ENCODE assay signal across 7 mouse cellular contexts in the genomic region with DNA sequence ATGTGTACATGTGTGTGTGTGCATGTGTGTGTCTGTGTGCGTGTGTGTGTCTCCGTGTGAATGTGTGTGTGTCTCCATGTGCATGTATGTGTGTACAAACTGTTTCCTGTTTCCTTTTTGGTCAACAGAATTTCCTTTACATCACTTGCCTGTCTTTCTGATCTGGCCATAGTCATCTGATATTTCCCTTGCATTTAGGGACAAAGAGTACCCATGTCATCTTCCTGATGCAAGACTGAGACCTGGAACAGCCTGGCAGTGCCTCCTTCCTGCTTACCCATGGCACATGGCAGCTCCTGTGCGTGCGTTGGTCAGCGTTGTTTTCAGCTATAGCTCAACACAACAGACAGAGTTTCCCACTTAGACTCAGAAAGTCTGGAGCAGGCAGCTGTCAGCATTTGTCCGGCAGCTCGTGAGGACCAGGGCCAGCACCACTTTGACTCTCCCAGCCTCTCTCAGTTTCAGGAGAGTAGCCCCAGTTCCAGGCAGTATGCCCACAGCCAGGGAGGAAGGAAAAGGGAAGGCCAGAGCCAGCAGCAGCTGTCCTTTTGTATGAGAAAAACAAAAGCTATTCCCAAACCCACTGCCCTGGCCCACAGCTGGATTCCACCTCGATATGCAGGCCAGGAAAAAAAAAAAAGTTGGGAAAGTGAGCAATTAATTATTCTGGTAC. TPM values are rescaled to one million over a fixed set of nuclear protein-coding genes. Genes with fewer than 3 reads are reported as not detected.
DNase-seq lines count a peak whose midpoint lies in the region; ATAC-seq and TF ChIP-seq lines count a peak whose summit lies in the region.

No protein-coding gene starts in this region.

- WGBS in liver, adult 2 months = 80% methylated on average over 8 of the region's 8 CpGs
- 61% methylated on average over 8 of the region's 8 CpGs for WGBS in liver, embryonic 12.5 days (ENCODE audit: insufficient replicate concordance)
- WGBS in embryonic facial prominence, embryonic 15.5 days = 60% methylated on average over 8 of the region's 8 CpGs
- WGBS in heart, embryonic 16.5 days = 49% methylated on average over 8 of the region's 8 CpGs
- WGBS in stomach, embryonic 15.5 days = 56% methylated on average over 8 of the region's 8 CpGs

- TF ChIP-seq POLR2A in liver, adult 2 months (IDR thresholded peaks at IDR 0.05; ENCODE audit: extremely low read depth, insufficient read depth, low read length) = no peak

- ATAC-seq in liver, embryonic 12.5 days = no peak
- ATAC-seq in embryonic facial prominence, embryonic 15.5 days (ENCODE audit: insufficient number of reproducible peaks, low FRiP score, low TSS enrichment, low read depth) = no peak
- ATAC-seq in heart, embryonic 16.5 days (replicated peaks; ENCODE audit: extremely low read depth, insufficient read depth, low FRiP score) = peak; percentile 52; the same call in 1 of the 2 replicates
- ATAC-seq in stomach, embryonic 15.5 days (ENCODE audit: insufficient read depth, low FRiP score, low read depth) = no peak

- H3K27me3 ChIP-seq in liver, adult 2 months (ENCODE audit: control insufficient read depth, insufficient read depth, low read length) = no peaks in the 10 kb centered on the region
- H3K27me3 ChIP-seq in liver, embryonic 12.5 days (replicated peaks) = peaks cover 22% of the 10 kb centered on the region
- H3K27me3 ChIP-seq in embryonic facial prominence, embryonic 15.5 days = no peaks in the 10 kb centered on the region
- no peaks in the 10 kb centered on the region for H3K27me3 ChIP-seq in heart, embryonic 16.5 days (ENCODE audit: control insufficient read depth, insufficient read depth, low read length)
- H3K27me3 ChIP-seq in stomach, embryonic 15.5 days (replicated peaks) = no peaks in the 10 kb centered on the region

- peak overlapping the region; percentile 17; the same call in 1 of the 2 replicates for H3K27ac ChIP-seq in liver, adult 2 months (replicated peaks; ENCODE audit: insufficient read depth, low read depth, low read length)
- no peak overlapping the region for H3K27ac ChIP-seq in liver, embryonic 12.5 days
- H3K27ac ChIP-seq in embryonic facial prominence, embryonic 15.5 days (replicated peaks) = peak overlapping the region; percentile 71
- peak overlapping the region; percentile 77 for H3K27ac ChIP-seq in heart, embryonic 16.5 days (ENCODE audit: low read length)
- H3K27ac ChIP-seq in stomach, embryonic 15.5 days = peak overlapping the region; percentile 63; the same call in 1 of the 2 replicates

- H3K4me3 ChIP-seq in liver, adult 2 months (ENCODE audit: insufficient read depth, low read depth, low read length) = no peak overlapping the region
- H3K4me3 ChIP-seq in liver, embryonic 12.5 days = no peak overlapping the region
- H3K4me3 ChIP-seq in embryonic facial prominence, embryonic 15.5 days (replicated peaks) = no peak overlapping the region
- H3K4me3 ChIP-seq in heart, embryonic 16.5 days (ENCODE audit: low read length) = no peak overlapping the region
- H3K4me3 ChIP-seq in stomach, embryonic 15.5 days (replicated peaks) = no peak overlapping the region

- DNase-seq in liver, adult 2 months (ENCODE audit: extremely low read depth, low read depth, low spot score) = no peak
- peak; percentile 47 to 66 for DNase-seq in kidney, postnatal 4 days
- DNase-seq in frontal cortex, postnatal 36 days (ENCODE audit: low spot score in 2 of 2) = no peak

- H3K36me3 ChIP-seq in liver, adult 2 months (ENCODE audit: control insufficient read depth, insufficient read depth, low read length) = no peaks in the 10 kb centered on the region
- no peaks in the 10 kb centered on the region for H3K36me3 ChIP-seq in liver, embryonic 12.5 days
- no peaks in the 10 kb centered on the region for H3K36me3 ChIP-seq in embryonic facial prominence, embryonic 15.5 days
- H3K36me3 ChIP-seq in heart, embryonic 16.5 days (ENCODE audit: control insufficient read depth, insufficient read depth) = no peaks in the 10 kb centered on the region
- no peaks in the 10 kb centered on the region for H3K36me3 ChIP-seq in stomach, embryonic 15.5 days

- H3K9me3 ChIP-seq in liver, embryonic 12.5 days (replicated peaks) = no peaks in the 10 kb centered on the region
- H3K9me3 ChIP-seq in embryonic facial prominence, embryonic 15.5 days (replicated peaks) = no peaks in the 10 kb centered on the region
- H3K9me3 ChIP-seq in heart, embryonic 16.5 days (replicated peaks; ENCODE audit: control insufficient read depth, low read length) = no peaks in the 10 kb centered on the region
- H3K9me3 ChIP-seq in stomach, embryonic 15.5 days = no peaks in the 10 kb centered on the region

- H3K9ac ChIP-seq in liver, adult 2 months (ENCODE audit: low read depth, low read length) = no peak overlapping the region
- H3K9ac ChIP-seq in liver, embryonic 12.5 days = no peak overlapping the region
- H3K9ac ChIP-seq in embryonic facial prominence, embryonic 15.5 days = no peak overlapping the region
- H3K9ac ChIP-seq in heart, embryonic 16.5 days (ENCODE audit: low read length) = no peak overlapping the region; the same call in 1 of the 2 replicates
- no peak overlapping the region for H3K9ac ChIP-seq in stomach, embryonic 15.5 days

- no peak for TF ChIP-seq CTCF in liver, adult 2 months (IDR thresholded peaks at IDR 0.05; ENCODE audit: low read depth, low read length)

- no peaks in the 10 kb centered on the region for H3K4me1 ChIP-seq in liver, adult 2 months (ENCODE audit: control insufficient read depth, insufficient read depth, low read length)
- H3K4me1 ChIP-seq in liver, embryonic 12.5 days = 0 out of 2 replicates have a peak, but pooled peaks cover under 1% of the 10 kb centered on the region
- peaks cover 9% of the 10 kb centered on the region for H3K4me1 ChIP-seq in embryonic facial prominence, embryonic 15.5 days
- peaks cover 13% of the 10 kb centered on the region; the same call in 1 of the 2 replicates for H3K4me1 ChIP-seq in heart, embryonic 16.5 days (ENCODE audit: control insufficient read depth, insufficient read depth, low read length)
- H3K4me1 ChIP-seq in stomach, embryonic 15.5 days = 0 out of 2 replicates have a peak, but pooled peaks cover 2% of the 10 kb centered on the region

- H3K4me2 ChIP-seq in liver, embryonic 12.5 days = no peak overlapping the region
- no peak overlapping the region for H3K4me2 ChIP-seq in embryonic facial prominence, embryonic 15.5 days (replicated peaks)
- H3K4me2 ChIP-seq in heart, embryonic 16.5 days (ENCODE audit: low read depth, low read length) = no peak overlapping the region
- H3K4me2 ChIP-seq in stomach, embryonic 15.5 days = no peak overlapping the region

- no peaks in the 10 kb centered on the region for H3K79me2 ChIP-seq in liver, adult 2 months (ENCODE audit: control insufficient read depth, insufficient read depth, low read length)

RNA-seq across cellular contexts. Expression of a gene that starts 7.4 kb away (rescaled TPM):
- total RNA-seq in liver, adult 2 months (2014; rRNA removed) = 67.4 and 78.9 TPM in 2 replicates
- 34.3 and 36.4 TPM in 2 replicates for polyA plus RNA-seq in liver, adult 2 months (2012; rRNA removed)
- 23.6 and 25.8 TPM in 2 replicates for polyA plus RNA-seq in liver, embryonic 12.5 days (2016; fragmentation: Nextera tagmentation; extraction: Ambion mirVana)
- polyA plus RNA-seq in embryonic facial prominence, embryonic 15.5 days (2015; fragmentation: Nextera tagmentation; extraction: Ambion mirVana) = 61.5 and 63.1 TPM in 2 replicates
- 59.1 and 61.7 TPM in 2 replicates for polyA plus RNA-seq in heart, embryonic 16.5 days (2015; fragmentation: Nextera tagmentation; extraction: Ambion mirVana)
- 54.2 and 56.1 TPM in 2 replicates for polyA plus RNA-seq in stomach, embryonic 15.5 days (2015; fragmentation: Nextera tagmentation; extraction: Ambion mirVana)

Comparison
In these comparisons a context has a peak if more than half of its experiments do, and no peak if none do; other contexts are left out.
1. DNase-seq: peak in kidney, postnatal 4 days (2 of 2); none in liver, adult 2 months (single experiment) and frontal cortex, postnatal 36 days (0 of 2).